Mouse (Mus musculus) B cell, adult 2 months (primary cell): ENCODE results near the gene Oas1c.
A peak's percentile ranks its signal among the peaks of the same experiment; 100 is the strongest.

Experiments
- DNase-seq, 2 experiments: peaks; one replicate each; pipeline ENCODE4 v3.0.0; 2022

Gene Oas1c

DNA sequence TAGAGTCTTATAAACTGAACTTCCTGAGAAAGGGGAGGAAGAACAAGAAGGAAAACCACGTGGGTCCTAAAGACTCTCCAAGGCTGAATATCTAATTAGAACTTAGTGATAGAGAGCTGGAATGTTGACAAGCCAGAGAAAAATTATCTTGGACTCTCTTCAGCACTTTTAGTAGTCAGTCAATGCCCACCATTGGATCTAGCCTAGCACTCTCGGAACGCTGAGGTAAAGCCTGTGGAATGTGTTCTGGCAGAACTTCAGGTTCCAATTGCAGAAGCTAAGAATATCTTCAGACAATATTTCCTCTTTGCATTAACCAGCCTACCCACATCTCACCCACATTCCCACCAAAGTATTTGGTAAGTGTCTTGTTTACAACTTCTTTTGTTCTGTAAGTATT is 32.4 kb downstream of the Oas1c start:
- DNase-seq: no peak

DNA sequence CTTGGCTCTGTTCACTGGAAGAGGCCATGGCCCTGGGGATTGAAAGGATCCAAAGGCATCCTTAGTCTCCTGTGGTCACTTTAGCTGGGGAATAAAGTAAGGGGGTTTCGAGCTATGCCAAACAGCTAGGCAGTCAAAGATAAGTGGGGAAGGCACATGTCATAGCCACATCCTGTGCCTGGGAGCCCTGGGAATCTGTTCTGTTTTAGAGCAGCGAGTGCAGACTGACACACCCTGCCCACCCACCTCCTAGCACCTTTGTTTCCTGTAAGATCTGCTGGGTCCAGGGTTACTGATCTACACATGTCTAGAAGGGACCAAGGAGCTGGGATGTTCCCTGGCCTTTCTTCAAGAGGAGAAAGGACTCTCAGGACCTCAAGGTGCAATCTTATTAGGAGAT is 33.4 kb downstream of the Oas1c start:
- DNase-seq: no peak

DNA sequence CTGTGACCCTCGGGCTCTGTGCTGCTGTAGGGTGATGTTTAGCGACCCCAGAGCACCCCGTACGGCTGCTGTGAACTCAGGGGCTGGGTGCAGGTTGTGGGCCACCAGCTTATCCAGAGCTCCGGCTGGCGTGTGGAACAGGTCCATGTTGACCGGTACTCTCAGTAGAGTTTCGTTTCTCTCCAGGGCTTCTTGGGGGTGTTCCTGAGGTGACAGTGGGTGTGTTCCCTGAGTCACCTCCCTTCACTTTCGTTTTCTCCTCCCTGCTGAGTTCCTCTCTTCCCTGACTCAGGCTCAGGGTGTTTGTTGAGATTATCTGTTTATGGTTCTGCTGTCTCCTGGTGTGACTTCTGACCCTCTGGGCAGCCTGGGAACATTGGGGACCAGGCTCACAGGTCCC is 34.8 kb downstream of the Oas1c start, which contains the start of gene Oas3:
Oas3 (minus strand) TSS at position 184 of the 400 bp plus-strand sequence.
- DNase-seq: peak in 1 of 2 experiments; percentile 7

DNA sequence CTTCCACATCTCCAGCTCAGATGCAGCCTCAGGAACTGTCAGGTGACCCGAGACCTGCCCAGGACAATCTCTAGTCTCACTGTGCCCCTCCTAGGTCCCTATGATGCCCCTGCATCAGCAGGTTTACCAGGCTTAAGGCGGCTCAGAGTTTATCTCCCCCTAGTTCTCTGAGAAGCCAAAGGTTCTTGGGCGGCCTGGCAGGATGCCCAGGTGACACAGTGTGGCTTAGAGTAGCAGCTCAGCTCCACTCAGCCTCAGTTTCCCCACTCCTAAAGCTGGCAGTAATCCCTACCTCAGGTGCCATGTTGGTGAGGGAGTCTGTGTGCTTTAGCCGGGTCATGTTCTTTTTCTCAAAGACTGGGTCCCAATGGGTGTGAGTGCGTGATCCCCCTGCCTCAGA is 35.5 kb downstream of the Oas1c start:
- DNase-seq: no peak

DNA sequence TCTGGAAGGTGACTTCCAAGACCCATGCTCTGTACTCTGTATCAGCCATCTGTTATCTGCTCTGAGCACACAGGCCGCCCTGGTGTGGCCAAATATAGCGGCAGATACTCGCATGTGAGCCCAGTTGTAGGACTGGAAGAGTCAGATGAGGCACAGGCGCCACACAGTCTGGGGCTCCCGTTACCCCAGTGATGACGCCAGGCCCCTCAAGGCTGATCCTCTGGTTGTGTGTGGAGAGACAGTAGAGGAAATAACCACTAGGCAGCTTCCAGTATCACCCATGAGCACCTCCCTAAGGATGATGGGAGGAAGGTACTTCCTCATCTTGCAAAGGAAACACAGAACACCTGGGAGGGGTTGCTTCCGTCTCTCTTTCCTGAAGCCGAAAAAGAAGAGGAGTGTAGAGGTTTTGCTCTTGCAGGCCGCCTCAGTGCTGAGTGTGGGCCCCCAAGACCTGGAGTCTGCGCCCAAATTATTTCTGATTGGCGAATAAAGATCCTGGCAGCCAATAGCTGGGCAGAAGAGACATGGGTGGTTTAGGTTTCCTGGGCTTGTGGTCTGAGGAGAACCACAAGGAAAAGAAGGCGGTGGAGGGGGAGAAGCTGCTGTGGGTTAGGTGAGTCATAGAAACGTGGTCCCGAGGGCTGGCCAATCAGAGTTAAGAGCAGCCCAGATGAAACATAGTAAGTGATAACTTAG is 36.9 kb downstream of the Oas1c start:
- peak; percentile 16 to 20 for DNase-seq

DNA sequence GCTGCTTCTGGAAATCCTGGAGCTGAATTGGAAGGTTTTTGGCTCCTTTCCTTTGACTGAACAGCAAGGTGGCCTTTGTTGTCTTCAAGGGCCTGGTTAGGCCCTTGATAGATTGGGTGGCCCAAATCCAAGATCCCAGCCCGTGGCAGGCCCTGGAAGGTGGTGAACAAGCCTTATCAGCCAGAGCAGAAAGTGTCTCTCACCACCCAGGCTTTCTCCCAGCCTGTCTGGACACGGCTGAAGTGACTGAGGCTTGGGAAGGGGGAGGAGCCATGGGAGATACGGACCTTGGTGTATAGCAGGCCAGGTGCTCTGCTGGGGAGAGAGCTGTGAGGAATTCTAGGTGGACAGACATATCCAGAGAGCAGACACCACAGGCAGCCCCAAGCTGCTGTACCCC is 42.9 kb downstream of the Oas1c start:
- no peak for DNase-seq

DNA sequence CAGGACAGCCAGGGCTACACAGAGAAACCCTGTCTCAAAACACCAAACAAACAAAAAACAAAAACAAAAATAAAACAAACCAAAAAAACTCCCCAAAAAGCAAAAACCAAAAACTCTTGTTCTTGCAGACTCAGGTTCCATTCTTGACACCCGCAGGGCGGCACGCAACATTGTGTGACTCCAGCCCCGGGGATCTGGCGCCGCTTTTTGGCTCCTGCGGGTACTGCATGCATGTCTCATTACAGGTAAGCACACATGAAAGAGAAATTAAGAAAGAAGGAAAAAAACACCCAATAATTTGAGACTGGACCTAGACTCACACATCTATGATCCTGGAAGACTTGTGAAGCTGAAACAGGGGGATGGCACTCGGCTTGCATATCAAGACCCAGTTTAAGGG is 47.3 kb downstream of the Oas1c start:
- DNase-seq: no peak

DNA sequence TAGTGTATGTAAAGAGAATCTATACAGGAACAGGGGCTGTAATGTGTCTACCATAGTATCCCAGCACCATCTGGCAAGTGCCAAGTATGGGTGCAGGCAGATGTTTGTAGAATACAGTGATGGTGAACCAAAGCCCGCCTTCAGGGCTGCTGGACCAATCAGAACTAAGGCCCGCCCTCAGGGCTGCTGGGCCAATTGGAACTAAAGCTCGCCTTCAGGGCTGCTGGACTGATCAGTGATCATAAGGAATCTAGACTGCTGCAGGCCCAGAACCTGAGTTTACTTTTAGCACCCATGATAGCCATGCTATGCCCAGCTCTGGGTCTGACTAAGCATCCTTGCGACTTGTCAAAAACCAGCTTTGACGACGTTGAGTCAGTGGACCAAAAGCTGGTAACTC is 50.4 kb downstream of the Oas1c start:
- DNase-seq: peak in 1 of 2 experiments; percentile 13

DNA sequence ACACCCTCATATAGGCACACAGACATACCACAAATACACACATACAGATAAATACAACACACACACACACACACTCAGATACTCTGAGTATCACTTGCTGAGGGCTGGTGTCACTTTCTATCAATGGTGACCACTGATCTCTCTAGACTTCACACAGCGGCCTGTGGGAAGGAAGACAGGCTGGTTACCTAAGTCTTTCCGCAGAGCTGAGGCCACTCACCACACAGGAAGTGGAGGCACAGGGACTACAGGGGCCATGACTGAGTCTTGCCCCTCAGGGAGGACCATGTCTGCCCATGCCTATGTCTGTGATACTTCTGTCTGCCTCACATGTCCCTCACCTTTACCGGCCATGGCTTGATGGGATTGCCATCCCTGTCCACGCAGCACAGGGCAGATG is 58.1 kb downstream of the Oas1c start:
- DNase-seq: no peak

DNA sequence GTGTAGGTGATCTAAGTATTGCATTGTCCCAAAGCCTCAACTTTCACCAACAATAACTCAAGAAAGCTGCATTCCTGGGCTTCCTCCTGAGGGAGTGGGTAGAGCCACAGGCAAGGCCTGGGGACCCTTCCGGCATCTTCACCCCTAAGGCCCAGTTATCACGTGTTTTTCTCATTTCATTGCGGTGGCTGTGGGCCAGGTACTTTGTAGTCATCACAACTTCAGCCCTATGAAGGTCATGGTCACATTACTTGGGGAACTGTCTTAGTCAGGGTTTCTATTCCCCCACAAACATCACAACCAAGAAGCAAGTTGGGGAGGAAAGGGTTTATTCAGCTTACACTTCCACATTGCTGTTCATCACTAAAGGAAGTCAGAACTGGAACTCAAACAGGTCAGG is 59.5 kb downstream of the Oas1c start:
- no peak for DNase-seq

DNA sequence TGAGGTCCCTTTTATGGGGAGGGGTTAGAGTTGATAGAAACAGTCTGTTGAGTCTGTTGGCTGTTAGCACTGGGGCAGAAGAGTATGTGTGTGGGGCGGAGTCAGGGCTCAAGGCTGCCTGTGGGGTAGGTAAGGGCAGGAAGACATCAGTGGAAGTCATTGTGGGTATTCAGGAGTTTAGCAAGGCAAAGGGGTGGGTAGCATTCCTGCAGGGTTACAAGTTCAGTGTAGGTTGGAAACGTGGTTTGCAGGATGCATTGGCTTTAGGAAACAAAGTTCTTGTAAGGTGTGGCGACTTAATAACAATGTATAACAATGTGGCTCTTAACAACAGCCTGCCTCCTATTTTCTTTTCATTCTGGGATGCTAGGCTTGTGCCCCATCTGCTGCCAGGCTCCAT is 61.1 kb downstream of the Oas1c start:
- no peak for DNase-seq
